Mouse (Mus musculus): Measurements from ENCODE around the gene Xndc1.

Xndc1 gene

DNA sequence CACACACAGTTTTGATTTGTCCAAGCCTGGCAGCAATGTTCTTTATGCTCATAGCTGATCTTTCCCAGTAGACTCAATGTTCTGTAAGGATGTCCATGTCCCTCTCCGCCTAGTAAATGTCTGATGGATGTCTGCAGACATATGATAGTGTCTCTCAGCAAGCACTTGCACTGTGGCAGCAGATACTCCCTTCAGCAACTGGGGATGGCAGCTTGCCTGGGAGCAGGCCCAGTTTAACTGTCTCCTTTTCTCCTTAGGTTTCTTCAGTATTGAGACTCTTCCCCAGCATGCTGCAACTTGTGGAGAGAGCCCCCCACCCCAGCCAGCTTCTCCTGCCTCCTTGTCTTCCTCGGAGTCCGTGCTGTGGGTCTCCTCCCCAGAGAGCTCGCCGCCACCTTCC, 16.5 kb downstream of the Xndc1 start:
- DNase-seq (ENCODE audit: low read depth, low spot score) = no peak

DNA sequence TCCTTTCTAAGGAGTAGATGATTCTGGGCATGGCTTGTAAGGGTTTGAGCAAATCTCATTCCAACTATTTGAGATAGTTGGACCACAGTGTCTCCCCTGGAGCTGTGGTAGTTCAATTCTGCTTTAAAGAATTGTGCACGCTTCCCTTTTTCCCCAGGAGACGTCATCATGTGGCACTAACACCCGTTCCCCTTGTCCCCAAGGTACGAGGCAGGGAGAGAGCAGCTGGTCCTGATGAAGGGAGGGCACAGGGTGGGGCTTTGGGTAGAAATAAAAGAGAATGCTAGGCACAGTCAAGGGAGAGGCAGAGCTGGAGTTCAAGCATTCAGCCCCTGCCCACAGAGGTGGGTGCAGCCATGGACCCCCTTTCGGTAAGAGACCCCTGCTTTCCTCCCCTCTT, 17.5 kb downstream of the Xndc1 start, which contains the start of gene Trpc2:
Trpc2 (plus strand) TSS at position 301 of the 400 bp plus-strand sequence.
- no peak for DNase-seq (ENCODE audit: low read depth, low spot score)

DNA sequence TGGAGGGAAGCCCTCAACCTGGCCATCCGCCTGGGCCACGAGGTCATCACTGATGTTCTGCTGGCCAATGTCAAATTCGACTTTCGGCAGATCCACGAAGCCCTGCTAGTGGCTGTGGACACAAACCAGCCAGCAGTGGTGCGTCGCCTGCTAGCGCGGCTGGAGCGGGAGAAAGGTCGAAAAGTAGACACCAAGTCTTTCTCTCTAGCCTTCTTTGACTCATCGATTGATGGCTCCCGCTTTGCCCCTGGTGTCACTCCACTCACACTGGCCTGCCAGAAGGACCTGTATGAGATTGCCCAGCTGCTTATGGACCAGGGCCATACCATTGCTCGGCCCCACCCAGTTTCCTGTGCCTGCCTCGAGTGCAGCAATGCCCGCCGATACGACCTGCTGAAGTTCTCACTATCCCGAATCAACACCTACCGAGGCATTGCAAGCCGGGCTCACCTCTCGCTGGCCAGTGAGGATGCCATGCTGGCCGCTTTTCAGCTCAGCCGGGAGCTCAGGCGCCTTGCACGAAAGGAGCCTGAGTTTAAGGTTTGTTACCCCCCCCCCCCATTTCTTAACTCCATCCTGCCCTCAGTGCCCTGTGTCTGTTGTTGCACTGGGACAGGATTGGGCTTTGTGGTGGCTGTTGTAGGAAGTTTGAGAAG, 18.9 kb downstream of the Xndc1 start:
- DNase-seq (ENCODE audit: low read depth, low spot score) = no peak

DNA sequence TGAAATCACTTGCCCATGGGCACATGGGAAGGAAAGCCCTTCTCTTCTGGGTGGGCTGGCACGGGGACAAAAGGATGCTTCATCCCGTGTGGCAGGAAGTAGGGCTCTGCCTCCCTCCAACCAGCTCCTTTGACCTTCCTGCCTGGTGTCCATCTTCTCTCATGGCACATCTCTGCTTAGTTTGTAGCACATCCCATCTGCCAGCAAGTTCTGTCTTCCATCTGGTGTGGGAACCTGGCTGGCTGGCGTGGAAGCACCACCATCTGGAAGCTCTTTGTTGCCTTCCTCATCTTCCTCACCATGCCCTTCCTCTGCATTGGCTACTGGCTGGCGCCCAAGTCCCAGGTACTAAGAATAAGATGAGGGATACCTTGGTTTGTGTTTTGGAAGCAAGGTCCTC, 22.0 kb downstream of the Xndc1 start:
- DNase-seq (ENCODE audit: low read depth, low spot score) = no peak

DNA sequence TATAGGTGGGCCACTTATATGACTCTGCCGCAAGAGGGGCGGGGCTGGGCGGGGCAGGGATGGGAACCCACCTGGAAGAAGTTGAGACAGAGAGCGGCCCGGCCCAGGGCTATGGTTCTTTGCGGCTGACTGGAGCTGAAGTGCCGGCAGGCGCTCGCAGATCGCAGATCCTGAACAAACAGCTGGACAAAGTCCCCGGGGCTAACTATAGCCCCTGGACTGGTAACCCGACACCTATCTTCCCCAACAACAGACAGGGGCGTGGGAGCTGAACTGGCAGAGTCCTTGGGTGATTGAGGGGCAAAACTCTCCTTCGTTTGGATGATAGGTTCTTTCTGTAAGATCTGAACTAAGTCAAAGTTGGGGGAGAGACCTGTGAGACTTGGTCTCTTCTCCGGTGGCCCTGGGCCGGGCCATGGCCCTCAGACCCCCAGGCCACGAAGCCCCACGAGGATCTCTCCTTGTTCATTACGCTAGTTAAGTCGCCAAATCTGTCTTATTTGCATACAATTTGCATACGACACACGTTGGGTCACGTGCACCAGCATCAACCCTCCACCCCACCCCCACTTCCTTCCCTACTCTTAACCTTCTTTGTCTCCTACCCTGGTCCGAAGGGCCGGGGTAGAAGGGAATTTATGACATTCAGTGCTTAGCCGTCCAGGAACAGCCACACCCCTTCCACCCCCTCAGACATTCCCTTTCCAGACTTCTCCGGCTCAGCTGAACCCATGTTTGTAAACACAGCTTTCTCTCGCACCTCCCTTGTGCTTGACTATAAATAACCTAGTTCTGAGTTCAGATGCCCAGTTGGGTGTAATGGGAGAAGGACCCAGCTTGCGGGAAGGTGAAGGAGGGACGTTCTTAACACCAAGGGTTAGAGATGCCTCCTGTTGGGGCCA, 34.7 kb downstream of the Xndc1 start:
- peak; percentile 88 for DNase-seq (ENCODE audit: low read depth, low spot score)

DNA sequence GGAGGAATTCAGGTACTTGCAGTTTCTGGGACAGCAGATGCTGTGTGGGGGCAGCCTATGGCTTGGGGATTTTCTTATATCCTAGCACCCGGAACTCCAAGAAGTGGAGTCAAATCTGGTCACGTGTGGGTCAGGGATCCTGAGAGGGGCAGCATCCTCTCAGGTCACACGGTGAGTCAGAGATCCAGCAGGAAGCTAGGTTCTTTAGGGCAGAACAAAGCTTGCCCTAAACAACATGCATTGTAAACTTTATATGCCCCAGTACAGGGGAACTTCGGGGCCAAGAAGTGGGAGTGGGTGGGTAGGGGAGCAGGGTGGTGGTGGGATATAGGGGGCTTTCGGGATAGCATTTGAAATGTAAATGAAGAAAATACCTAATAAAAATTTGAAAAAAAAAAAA, 35.6 kb downstream of the Xndc1 start:
- DNase-seq (ENCODE audit: low read depth, low spot score) = no peak

DNA sequence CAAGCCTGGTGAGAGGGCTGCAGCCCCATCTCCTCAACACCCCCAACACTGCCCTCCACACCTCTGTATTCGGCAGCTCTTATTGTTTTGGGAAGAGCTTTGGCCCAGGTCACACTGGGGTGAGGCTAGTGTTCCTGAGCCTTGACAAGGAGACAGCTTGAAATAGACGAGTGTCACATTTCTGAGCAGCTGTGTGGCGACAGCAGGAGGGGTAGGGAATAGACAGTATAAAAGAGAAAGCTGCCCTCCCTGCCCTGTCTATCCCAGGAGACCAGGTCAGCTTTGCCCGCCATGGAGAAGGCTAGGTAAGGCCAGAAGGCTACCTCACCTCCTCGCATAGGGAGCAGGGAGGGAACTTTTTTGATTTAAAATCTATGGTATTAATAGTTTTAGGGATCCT, 36.2 kb downstream of the Xndc1 start, which contains the start of gene Art1:
Art1 (plus strand) TSS at position 257 of the 400 bp plus-strand sequence.
- no peak for DNase-seq (ENCODE audit: low read depth, low spot score)

DNA sequence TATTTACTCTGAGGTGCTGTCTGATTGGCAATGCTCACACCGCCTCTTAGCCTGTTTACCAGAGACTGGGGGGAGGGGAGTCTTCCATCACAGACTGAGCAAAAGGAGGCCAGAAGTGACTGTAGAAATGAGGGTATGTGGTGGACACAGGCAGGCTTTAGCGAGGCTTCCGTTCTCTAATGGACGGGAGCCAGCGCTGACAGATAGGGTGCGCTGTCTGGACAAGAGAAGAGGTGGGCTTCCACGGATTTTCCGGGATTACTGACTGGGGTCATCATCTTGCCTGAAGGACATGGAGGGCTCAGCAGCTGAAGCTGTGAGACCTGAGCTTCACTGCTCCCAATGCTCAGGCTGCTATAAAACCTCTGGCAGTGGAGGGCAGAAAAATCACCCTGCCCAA, 36.9 kb downstream of the Xndc1 start:
- DNase-seq (ENCODE audit: low read depth, low spot score) = no peak

DNA sequence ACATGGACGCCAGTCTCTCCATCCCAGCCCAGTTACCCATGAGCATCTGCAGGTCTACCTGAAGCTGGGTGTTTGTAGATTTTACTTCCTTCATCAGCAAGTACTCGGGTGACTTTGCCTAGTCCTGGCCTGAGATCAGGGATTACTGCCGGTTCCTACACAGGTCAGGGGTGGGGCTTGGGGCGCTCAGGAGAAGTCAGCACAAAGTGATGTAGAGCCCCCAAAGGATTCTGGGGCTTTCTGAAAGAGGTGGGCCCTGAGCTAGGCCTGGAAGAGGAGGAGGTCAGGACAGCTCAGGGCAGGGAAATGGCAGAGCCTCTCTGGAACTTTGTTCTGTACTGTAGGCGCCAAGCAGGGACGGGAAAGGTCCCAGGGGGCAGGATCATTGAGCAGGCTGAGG, 37.4 kb downstream of the Xndc1 start:
- peak; percentile 77 for DNase-seq (ENCODE audit: low read depth, low spot score)

DNA sequence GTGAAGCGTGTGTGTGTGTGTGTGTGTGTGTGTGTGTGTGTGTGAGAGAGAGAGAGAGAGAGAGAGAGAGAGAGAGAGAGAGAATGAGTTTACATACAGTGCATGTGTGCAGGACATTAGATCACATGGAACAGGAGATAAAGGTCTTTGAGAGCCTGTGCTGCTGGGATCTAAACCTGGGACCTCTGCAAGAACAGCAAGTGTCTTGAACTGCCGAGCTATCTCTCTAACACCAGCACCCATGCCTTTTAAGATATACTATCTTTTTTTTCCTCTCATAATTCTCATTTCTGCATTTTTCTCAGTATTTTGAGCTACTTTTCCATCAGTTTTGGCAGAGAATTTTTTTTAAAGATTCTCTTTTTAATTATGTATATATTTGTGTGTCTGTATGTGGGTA, 38.2 kb downstream of the Xndc1 start:
- DNase-seq (ENCODE audit: low read depth, low spot score) = no peak

DNA sequence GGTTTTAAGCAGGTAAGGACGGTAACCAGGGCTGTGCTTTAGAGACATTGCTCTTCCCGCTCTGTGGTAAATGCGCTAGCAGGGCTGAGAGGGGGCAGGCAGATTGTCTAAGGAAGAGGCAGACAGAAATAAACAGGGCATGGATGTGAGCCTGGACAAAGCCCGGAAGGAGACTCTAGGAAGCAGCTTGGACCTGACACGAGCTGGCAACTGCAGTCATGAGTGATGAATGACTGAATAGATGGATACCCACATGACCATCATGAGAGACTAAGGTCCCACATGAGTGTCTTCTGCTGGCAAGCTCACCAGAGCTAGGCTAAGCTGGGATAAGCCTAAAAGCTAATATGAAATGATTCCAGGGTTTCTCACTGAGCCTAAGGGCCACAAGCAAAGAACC, 38.8 kb downstream of the Xndc1 start:
- no peak for DNase-seq (ENCODE audit: low read depth, low spot score)

DNA sequence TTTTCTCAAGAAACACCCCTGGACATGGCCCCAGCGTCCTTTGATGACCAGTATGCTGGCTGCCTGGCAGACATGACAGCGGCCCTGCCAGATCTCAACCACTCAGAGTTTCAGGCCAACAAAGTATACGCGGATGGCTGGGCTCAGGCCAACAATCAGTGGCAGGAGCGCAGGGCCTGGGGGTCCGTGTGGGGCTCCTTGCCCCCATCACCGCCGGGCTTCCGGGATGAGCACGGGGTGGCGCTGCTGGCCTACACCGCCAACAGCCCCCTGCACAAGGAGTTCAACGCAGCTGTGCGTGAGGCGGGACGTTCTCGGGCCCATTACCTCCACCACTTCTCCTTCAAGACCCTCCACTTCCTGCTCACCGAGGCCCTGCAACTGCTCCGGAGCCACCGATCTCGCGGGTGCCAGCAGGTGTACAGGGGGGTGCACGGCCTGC, 41.4 kb downstream of the Xndc1 start:
- peak; percentile 53 for DNase-seq (ENCODE audit: low read depth, low spot score)

DNA sequence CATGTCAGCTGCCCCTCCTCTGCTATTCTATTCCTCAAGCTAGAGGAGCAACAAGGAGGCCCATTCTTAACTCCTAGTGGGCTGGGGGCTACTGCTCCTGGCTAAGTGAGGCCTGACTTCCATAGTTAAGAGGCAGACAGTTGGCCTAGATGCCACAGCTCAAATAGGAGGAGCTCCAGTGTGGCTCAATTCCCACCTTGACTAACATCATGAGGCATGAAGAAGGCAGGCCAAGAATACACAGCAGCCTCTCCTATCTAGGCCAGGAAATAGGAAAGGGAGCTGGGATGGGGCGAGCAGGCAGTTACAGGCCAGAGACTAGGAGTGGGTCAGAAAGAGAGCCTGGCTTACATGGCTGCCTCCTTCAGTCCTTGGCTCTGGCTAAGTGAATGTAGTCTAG, 42.9 kb downstream of the Xndc1 start:
- no peak for DNase-seq (ENCODE audit: low read depth, low spot score)

DNA sequence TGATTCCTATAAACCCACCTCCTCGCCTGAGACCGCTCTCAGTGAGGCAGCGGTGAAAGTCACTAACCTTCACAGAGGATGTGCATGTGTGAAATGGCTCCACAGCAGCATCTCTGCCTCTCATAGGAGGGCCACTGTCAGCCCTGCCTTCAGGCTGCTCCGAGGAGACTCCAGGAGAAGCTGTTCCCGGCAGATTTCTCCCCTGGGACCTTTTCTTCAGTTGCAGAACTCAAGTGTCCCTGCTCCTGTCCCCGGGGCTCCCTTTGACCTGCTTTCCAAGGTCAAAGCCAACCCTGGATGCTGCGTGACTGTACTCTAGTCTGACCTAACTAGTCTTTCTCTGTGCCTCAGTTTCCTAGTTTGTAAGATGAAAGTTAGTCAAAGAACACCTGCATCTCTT, 43.9 kb downstream of the Xndc1 start, which contains the start of gene Art5:
Art5 (minus strand) TSS at position 319 of the 400 bp plus-strand sequence.
- no peak for DNase-seq (ENCODE audit: low read depth, low spot score)

DNA sequence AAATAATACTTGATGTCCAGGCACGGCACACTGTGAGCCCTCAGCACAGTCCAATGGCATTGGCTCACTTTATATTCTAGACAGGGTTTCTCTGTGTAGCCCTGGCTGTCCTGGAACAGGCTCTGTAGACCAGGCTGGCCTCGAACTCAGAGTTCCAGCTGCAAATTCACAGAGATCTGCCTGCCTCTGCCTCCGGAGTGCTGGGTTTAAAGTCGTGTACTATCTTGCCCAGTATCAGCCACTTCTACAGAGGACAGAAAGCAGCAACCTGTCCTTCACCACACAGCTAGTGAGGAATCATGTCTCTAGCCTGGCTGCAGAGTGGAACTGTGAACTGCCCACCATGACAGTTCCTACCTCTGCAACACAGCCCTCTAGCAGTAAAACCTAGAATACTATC, 44.4 kb downstream of the Xndc1 start:
- DNase-seq (ENCODE audit: low read depth, low spot score) = no peak

DNA sequence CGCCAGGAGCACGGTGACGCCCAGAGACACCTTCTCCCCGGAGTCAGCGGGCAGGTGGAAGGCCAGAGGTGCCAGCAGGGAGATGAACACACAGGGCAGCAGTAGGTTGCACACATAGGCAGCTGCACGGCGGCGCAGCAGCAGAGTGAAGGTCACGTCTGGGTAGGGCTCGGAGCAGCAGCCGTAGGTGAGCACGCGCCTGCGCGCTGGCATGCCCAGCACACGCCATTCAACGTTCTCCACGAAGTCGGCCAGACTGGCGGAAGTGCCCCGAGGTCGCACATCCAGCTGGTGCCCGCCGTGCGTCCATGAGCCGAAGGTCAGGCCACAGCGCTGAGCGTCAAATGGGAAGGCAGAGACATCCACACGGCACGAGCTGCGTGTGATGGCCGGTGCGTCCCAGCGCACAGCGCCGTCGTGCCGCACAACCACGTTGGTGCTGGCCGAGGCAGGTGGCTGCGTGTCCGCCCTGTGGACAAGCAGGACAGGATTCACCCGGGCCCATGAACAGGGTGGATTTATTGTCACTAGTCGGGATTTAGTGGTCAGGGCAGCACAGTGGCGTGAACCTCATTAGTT, 47.9 kb downstream of the Xndc1 start:
- peak; percentile 39 for DNase-seq (ENCODE audit: low read depth, low spot score)

DNA sequence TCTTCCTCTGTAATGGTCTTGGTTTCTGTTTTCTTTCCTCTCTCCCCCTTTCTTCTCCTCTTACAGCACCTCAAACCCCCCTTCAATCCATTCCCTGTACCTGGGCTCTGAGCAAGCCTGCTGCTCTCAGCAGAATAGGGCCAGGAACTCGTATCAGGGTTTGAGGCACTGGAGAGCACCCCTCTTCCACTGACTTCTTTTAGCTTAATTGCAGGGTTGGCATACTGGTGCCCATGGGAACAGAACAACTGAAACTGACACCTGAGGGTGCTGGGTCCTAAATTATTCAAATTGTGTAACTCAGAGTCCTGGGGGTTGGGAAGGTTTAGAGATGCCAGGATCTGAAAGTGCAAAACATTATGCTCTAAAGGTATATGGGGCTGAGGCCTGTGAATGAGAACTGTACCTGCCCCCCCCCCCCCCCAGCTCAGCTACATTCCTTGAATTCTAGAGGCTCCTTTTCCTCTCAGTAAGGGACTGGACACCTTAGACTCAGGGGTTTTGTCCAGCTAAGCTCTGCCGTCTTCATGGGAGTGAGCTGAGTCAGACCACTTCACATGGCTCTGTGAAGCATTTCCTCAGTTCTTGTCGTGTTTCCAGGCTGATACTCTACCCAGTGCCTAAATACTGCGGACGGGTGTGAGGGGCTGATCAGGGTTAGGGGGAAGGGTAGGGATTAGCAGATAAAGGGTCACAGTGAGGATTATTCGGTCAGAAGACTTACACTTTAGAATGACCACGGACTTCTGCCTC, 51.4 kb downstream of the Xndc1 start, which contains the start of gene Chrna10:
Chrna10 (minus strand) TSS at position 250 of the 753 bp plus-strand sequence.
- no peak for DNase-seq (ENCODE audit: low read depth, low spot score)

DNA sequence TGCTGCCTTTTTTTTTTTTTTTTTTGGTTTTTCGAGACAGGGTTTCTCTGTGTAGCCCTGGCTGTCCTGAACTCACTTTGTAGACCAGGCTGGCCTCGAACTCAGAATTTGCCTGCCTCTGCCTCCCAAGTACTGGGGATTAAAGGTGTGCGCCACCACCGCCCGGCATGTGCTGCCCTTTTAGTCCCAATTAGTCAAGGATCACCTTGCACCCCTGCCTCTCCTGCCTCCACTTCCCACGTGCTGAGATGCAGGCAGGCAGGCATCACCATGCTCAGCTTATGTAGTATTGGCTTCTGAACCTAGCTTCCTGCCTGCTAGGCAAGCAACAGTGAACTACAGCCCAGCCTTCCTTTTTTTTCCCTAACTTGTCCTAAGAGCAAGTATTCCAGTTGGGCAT, 52.1 kb downstream of the Xndc1 start:
- DNase-seq (ENCODE audit: low read depth, low spot score) = no peak

DNA sequence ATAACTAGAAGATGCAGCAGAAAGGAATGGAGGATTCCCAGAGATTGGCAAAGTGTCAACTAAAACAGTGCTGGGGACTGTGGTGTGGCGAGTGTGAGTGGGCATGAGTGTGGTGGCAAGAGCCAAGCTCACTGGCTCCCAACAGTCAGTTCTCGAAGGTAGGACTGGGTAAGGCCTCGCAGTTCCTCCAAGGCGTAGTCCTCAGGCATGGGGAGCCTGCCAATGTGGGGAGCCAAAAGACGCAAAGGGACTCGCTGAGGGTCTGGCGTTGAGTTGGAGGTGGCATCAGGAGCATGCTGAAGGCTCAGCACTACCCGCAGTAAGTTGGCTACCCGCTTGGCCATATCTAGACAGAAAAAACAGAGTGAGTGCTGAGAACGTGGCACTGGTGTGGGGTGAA, 55.0 kb downstream of the Xndc1 start:
- DNase-seq (ENCODE audit: low read depth, low spot score) = no peak

DNA sequence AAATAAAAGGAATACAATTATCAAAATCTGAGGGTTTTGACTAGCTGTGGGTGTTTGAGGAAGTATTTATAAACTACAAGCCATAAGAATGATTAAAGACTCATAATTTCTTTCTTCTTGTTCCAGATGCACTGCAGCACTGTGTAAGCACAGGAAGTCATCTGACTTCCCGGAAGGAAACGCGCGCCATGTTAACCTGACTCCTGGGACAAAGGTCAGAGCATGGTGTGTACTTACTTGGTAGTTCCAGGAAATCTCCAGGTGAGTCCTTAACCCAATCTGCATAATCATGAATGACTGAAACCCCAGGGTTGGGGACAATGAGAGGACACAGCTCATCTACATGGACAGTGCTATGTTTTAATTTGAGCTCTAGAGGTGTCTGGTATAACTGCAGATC, 67.1 kb downstream of the Xndc1 start:
- peak; percentile 72 for DNase-seq (ENCODE audit: low read depth, low spot score)
